Mouse (Mus musculus) cortical plate, adult 2 months (tissue): ENCODE data around the gene Got1.
A peak's percentile ranks its signal among the peaks of the same experiment; 100 is the strongest.

Experiments used
- CTCF ChIP-seq: fragments of 200-500 bp; IDR thresholded peaks from 2 replicates; pipeline ENCODE4 v1.5.1; 2011; ENCODE audit warnings: mild to moderate bottlenecking, control low read depth, low read length; ENCODE audit not compliant: insufficient read depth; ENCODE audit errors: extremely low read depth
- POLR2A ChIP-seq: fragments of 200-500 bp; IDR thresholded peaks from 2 replicates; pipeline ENCODE4 v1.6.1; 2011; ENCODE audit warnings: mild to moderate bottlenecking, low read length, control low read depth; ENCODE audit not compliant: insufficient read depth; ENCODE audit errors: extremely low read depth

DNA sequence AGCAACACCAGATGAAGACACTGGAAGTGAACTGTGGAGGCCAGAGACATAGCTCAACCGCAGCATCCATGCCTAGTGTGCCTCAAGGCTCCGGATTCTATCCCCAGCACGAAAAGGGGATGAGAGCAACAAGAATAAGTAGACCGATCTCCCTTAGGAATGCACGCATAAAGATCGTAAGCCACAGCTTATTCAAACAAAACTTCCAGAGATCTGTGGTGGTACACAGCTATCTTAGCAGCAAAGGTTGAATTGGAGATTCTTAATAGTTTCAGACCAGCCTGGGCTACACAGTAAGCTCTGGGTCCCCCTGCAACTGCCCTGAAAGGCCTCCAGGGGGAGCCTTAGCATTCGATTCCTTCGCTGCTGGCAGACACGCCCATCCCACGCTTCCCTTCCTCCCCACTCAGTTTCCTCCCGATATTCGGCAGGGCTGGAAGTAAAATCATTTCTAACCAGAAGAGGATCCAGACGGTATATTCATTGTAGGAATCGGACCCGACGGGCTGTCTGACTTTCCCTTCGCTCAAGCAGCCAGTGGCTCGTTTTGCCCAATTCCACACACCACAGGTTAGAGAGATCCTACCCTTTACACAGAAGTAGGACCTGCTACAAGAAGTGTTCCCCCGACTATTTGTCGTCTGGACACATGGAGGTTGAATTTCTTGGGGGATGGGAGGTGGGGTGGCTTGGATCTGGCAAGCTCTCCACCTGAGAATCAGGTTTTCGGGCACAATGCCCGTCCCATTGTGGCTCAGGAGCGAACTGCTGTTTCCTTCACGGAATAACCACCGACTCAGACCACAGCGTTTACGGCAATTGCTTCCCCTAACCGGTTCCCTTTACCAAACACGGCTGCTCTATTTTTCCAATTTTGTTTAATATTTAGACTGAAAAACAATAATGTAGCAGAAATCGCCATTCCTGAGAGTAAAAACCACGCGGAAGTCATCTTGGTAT is 46.7 kb upstream of the Got1 start:
- TF ChIP-seq CTCF (peak; percentile 63), POLR2A (no peak)
